Mouse (Mus musculus): ENCODE measurements around the gene Kalrn.

Gene Kalrn

DNA sequence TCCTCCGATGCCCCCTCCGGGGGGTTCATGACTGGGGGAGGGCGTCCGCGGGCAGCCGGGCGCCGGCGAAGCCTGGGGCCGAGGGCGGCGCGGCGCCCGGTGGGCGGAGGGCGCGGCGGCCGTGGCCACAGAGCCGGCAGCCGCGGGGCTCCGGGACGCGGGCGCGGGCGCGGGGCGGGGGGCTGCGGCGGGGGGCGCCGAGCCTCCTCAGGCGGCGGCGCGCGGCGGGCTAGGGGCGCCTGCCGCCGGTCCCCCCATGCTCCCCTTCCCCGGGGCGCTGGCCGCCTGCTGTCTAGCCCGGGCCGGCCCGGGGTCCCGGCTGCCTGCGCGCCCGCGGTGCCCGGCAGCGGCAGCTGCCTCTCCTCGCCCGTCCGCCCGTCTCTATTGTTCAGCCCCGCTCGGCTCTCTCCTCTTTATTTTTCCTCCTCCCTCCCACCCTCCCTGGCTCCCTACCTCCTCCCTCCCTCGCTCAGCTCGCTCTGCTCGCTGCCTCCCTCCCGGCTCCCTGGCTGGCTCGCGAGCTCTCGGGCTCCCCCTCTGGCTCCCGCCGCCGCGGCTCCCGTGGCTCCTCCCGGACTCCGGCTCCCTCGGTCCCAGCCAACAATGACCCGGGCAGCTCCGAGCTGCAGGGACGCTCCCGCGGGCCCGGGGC lies at the start of gene Kalrn:
Gene Kalrn (minus strand): TSS at position 382 of the 652 bp plus-strand sequence.
- no peak for DNase-seq (ENCODE audit: low read depth, low spot score)

DNA sequence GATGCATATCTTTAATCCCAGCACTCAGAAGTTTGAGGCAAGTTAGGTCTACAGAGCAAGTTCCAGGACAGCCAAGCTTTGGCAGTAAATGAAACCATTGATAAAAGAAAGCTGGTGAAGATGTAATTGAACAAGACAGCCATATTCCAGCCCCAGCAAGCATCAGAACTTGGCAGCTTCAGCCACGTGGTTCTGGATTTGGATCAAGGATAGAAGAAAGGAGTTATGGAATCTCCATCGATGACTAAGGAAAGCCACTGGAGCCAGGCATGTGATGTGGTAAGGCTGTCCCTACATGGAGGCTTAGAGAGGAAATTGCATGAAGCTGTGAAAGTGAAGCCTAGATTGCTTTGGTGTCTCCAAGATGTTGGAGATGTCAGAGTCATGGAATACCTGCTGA lies 40.7 kb upstream of the Kalrn start:
- no peak for DNase-seq (ENCODE audit: low read depth, low spot score)

DNA sequence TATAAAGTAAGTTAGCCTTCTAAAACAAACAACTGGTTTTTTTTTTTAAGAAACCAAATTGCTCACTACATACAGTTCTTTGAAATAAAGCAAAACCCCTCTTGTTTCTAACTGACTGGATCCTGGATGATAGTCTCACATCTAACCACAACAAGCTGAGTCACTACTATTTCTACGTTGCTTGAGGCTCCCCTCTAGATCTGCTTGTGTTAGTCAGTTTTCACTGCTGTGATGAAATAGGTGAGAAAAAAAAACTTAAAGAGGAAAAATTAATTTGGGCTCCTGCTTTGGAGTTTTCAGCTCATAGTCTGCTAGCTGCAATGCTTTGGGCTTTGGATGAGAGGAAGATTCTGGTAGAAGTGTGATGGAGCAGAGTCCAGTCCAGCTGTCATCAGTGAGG lies 36.8 kb upstream of the Kalrn start:
- DNase-seq (ENCODE audit: low read depth, low spot score), result no peak

DNA sequence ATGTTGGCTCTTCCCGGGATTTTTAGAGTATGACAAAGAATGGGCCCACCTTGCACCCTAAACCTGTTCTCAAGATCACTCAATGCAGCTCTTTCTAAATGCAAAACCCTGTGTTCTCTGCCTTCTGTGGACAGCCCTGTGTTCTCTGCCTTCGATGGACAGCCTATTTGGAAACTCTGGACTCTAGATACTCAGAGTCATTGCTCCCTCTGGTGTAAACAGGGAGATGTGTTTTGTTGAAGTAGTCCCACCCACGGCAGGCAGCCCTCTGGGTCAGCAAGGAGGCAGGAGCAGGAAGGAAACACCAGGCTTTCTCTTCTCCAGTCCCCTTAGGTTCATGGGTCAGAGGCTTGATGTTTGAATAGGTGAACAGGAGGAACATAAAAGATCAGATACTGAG lies 32.3 kb upstream of the Kalrn start:
- DNase-seq (ENCODE audit: low read depth, low spot score), result no peak

DNA sequence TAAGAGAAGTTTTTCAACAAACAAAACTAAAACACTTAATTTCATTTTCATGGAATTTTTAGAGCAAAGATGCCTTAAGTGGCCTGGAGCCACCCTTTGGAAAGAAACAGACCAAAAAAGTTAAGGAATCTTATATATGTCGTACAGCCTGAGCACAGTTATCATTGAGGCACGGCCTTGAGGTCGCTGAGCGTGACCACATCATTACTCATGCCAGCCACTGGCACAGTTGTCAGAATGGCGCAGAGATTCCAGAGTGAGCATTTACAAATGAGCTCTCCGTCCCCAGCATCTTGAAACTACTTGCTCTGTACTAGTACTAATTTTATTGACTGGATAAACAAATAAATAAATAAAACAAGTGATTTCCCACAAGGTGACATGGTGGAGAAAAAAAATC lies 30.5 kb upstream of the Kalrn start:
- DNase-seq (ENCODE audit: low read depth, low spot score), result no peak

DNA sequence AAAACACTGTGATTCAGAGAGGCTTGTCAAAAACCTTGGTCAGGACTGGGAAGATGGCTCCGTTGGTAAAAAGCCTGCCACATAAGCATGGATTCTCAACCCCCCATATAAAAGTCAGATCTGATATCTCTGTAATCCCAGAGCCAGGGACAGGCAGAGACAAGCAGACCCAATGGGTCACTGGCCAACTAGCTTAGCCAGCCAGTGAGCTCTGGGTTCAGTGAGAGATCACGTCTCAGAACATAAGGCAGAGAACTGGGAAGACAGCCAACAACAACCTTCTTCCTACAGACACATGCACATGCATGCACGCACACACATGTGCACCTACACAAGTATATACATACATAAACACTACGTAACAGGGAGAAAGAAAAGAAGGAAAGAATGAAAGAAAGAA lies 29.7 kb upstream of the Kalrn start:
- DNase-seq (ENCODE audit: low read depth, low spot score), result no peak

DNA sequence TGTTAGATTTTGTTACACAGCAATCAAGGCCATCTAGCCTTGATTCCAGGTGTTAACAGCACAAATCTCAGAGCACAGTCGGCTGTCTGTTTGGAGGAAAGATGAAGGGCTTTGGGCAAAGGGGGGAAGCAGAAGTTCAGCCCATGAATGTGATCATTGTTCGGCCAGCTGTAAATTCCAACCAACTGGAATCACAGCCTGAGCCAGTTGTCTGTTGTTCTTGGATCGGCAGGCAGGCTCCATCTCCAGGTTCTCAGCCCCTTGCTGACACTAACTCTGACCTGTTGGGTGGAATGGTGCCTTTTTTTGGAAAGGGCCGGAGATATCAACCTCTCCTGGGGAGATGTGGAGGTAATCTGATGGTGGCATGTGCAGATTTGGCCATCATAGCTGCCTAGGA lies 28.6 kb upstream of the Kalrn start:
- no peak for DNase-seq (ENCODE audit: low read depth, low spot score)

DNA sequence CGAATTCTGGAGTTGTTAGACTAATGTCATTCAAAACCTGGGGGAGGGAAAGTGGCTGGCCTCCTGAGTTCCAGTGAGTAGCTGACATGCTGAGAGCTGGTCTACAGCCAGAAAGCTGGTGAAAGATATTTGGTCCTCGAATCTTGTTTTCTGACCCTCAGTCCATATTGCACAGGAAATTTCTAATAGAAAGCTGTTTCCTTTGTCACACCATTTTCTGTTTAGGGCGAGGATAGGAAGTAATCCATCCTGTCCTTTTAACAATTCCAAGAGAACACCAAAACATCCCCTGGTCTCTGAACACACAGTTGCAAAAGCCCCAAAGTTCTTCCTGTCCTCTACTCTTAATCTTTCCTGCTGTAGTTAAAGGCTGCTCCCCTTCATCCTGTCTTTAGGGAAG lies 22.0 kb upstream of the Kalrn start:
- no peak for DNase-seq (ENCODE audit: low read depth, low spot score)

DNA sequence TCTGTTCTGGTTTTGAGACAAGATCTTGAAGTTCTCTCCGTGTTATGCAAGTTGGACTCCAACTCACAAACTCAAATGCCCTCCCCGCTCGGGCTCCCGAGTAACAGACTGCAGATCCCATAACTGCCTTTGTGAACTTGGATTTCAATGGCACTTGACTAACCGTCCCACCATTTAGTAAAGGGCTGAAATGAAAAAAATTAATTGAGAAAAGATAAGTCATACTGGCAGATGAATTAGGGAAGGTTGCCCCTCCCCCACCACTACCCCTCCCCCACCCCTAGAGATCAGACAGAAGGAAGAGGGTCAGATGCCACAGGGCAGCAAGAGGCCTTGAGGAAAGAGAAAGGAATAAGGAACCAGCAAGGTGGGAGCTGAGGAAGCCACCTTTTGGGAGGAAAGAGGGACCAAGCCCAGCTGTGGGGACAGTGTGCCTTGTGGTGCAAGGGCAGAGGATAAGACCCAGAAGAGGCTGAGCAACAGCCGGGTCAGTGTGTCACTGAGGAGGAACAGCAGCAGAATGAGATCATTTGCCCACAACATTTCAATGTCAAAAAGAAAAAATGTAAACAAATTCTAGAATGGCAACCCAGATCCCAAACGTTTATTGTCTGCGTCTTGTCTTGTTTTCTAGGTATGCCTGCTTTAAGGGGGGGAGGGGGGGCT lies 21.4 kb upstream of the Kalrn start:
- DNase-seq (ENCODE audit: low read depth, low spot score), result no peak

DNA sequence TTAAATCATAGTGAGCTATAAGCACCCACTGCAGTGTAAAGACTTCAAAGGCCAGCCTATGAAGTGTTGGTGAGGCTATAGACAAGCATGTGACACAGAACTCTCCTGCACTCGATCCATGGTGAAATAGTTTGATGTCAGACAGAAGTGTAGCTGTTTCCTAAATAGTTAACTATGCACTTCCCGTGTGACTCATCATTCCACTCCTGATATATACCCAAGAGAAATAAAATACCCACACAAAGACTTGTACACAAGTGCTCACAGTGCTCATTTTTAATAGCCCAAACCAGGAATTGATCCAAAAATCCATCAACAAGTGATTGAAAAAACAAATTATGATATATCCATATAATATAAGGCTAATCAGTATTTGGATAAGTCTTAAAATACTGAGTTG lies 19.4 kb upstream of the Kalrn start:
- DNase-seq (ENCODE audit: low read depth, low spot score), result no peak

DNA sequence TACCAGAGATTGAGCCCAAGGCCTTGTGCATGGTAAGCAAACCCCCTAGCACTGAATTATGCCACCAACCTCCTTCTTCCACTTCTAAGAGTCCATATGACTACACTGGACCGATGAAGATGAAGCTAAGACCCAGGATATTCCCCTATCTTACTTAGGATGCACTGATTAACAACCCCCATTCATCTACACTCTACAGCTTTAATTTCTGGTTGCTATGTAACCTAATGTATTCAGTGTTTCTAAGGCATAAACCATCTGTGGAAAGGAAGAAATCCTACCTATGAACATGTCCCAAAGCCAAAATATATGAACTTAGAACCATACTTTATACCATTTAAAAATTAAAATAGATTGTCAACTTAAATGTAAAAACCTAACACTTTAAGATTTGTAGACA lies 18.6 kb upstream of the Kalrn start:
- DNase-seq (ENCODE audit: low read depth, low spot score), result no peak

DNA sequence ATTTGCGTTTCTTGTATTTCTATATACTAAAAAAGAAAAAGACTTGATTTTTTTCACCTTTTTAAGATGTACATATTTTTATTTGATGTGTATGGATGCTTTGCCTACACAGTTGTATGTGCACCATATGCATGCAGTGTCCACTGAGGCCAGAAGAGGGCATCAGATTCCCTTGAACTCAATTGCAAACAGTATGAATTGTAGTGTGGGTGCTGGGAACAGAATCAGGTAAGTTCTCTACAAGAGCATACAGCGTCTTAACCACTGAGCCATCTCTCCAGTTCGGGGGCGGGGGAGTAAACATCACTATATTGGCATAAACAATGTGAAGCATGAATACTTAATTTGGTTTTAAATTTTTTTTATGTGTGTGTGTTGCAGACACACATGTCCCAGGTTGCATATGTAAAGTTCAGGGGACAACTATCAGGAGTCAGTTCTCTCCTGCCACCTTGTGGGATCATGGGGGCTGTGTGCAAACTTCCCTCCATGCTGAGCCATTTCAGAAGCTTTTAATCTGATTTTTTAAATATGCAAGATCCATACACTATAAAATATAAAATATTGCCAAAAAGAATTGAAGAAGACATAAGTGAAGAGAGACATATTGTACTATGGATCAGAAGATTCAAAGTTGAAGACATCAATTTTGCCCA lies 6.5 kb upstream of the Kalrn start:
- no peak for DNase-seq (ENCODE audit: low read depth, low spot score)

DNA sequence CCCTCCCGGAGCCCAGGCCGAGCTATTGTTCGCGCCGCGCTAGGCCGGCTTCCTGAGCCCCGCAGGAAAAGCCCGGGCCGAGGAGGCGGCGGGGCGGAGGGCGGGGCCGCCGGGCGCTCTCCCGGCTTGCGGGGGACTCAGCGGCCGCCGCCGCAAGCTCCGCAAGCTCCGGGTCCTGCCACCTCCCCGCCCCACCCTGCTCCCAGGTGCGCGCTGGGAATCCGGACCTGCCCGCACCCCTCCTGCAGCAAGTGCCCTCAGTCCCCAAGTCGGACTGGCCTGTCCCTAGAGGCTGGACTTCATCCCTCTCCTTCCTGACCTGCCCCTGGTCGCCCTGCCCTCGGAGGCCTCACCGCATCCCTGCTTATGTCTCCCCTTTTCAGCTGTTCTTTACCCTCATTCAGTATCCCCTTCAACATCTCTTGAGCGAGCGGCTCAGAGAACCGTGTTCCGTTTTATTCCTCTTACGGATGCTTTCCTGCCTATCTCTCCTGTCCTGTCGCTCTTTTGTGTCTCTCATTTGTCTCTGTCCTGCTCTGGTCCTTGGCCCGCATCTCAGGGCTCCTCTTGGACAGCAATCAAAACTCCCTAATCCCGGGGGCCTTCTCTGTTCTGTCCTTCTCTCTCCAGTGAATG lies 642 bp upstream of the Kalrn start:
- DNase-seq (ENCODE audit: low read depth, low spot score), result no peak

DNA sequence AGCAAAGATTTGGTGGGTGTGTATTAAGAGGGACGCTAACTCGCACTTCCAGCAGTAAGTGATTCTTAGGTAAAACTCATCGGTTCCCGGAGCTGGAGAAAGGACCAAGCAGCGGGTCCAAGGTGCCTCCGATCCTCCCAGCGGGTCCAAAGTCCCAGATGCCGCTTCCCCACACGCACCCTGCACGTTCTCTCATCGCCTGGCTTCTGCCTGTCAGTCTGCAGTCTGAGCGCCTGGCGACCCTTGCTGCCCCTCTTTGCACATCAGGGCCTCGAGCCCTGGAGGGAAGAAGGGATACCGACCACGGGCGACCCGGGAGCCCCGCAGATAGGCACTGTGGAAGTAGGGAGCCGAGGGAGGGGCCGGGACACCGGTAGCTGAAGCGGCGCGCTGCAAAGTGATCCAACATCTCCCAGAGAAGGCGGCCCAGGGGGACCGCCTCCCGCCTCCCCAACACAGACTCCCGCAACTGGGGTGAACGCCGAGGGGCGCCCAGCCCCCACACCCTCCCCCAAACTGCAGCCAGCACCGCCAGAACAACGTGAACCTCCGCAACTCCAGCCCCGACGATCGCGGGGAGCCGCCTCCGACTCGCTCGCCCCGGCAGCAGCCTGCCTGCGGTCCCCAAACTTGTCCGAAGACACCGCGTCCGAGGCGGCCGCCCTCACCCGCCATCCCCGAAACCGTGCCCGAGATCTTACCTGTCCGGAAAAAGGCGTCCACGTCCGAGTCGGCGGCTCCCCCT lies 754 bp downstream of the Kalrn start:
- no peak for DNase-seq (ENCODE audit: low read depth, low spot score)

DNA sequence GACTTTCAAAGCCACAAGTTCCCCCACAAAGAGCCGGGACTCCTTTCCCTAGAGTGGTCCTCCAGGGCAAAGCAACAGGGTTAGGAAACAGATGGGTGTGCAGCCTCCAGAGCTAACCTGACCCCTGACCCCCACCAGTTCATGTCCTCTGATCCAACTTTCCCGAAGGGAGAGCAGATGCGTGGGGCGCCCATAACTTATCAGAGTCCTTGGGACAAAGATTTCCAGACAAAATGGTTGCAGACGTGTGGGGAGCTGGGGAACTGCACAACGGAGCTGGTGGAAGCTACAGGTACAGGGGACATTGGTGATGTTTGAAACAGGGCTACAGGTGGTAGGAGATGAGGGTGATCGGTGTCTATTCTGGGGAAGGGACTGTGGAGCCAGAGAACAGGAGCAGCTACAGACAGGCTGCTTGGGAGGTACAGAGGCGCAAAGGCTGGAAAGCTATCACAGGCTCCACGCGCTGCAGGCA lies 1.4 kb downstream of the Kalrn start:
- DNase-seq (ENCODE audit: low read depth, low spot score), result no peak

DNA sequence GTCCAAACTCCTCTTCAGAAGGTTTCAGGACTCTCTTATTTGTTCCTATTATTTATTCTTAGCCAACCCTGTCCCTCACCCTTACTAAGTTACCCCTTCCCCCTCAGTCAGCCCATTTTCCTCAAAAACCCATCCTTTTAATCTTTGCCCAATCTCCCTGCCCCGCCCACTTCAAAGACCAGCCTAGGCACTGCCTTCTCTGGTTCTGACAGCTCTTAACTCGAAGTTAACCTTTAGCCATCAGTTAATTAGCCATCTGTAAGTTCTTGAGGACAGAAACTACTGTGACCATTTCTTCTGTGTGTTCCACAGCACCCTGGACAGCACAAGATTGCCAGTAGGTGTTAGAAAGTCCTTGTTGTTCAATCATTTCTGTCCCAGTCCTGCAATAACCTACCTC lies 3.4 kb downstream of the Kalrn start:
- DNase-seq (ENCODE audit: low read depth, low spot score), result no peak

DNA sequence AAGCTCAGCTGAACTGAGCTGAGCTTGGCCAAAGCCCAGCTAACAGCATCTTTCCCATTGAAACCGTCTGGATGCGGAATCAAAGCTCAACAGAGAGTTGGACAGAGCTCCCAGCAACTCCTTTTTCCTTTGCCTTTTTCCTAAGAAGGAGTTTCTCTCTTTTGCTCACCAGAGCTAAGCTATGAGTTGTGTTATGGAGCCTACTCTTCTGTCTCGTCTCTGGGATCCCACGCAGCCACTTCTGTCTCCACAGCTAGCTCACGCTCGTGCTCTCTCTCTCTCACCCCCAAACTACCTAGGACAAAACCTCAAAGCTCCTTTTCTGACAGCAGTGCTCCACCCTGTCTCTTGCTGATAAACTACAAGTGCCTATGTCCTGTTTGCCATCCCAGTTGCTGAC lies 4.5 kb downstream of the Kalrn start:
- no peak for DNase-seq (ENCODE audit: low read depth, low spot score)

DNA sequence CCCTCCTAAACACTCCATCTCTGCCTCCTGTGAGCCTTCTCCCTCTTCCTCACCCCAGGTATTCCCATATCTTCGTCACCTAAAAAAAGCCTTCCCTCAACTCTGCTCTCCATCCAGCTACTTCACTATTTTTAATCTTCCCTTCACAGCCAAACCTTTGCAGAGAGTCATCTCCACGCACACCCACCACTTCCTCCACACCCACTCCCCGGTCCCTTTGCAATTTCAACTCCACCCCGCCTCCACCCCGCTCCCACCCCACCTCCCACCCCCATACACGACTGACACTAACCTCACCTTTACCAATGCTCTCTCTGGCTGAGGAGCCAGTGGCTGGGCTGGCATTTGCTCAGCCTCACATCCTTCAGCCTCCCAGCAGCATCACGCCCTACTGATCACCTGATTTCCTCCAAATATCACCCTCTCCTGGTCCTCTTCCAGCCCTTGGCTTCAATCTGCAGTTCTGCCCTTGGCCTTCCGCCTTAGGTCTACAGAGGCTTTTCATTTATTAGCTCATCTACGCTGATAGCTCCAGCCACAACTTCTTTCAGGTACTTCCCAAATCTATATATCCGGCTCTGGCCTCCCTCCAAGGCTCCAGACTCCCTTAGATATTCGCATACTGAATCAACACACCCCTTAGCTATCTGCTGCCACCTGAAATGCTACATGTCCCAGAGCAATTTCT lies 9.6 kb downstream of the Kalrn start:
- DNase-seq (ENCODE audit: low read depth, low spot score), result no peak

DNA sequence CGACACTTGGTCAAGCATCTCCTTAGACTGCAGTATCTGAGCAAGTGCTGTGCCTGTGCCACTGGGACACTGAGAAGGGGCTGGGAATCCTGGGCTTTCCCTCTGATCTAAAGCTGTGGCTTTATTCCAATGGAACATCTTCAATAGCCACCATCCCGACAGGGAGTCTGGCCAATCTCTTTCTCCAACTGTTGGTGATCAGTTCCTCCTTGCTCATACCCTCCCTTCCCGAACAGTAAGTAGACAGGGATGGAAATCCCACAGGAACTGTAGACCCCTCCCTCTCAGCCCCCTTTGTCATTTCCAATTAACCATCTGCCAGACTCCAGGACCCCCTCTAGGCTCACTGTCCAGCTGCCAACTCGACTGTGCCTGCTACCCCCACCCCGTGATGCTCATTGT lies 11.6 kb downstream of the Kalrn start:
- no peak for DNase-seq (ENCODE audit: low read depth, low spot score)

DNA sequence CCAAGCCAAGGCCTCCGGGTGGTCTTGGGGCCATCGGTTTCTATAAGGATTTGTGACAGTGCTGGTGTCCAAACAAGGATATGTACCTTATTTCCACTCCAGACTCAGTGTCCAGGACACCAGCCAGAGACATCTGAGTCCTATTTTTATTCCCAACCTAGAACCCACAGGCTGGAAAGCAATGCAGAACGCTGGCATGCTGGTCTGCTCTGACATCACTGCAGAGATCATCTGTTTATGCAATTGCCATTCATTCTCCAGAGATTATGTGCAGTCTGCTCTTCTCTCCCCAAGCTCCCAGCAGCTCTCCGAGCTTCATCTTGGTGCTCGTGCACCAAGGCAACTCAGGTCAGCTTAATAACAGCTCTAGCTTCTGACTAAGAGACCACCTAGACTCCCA lies 12.5 kb downstream of the Kalrn start:
- DNase-seq (ENCODE audit: low read depth, low spot score), result no peak

DNA sequence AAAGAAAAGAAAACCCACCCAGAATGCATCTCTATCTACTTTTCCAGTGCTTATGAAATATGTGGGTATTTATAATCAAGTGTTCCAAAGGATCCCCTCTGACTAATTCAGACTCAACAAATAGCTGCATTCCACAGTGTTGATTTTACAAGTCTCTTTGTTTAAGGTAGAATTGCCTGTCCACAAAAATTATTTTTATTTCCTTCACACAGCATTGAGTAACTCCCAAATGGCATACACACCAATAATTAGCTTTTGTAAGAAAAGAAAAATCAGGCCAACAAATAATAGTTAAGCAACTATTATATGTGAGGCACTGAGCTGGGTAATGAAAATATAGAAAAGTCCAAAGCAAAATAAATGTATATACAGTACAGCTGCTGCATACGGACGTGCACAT lies 12.9 kb downstream of the Kalrn start:
- no peak for DNase-seq (ENCODE audit: low read depth, low spot score)

All from A20 (cell line).